Comparison of ENCODE assay signal across 19 mouse cellular contexts in the genomic region with DNA sequence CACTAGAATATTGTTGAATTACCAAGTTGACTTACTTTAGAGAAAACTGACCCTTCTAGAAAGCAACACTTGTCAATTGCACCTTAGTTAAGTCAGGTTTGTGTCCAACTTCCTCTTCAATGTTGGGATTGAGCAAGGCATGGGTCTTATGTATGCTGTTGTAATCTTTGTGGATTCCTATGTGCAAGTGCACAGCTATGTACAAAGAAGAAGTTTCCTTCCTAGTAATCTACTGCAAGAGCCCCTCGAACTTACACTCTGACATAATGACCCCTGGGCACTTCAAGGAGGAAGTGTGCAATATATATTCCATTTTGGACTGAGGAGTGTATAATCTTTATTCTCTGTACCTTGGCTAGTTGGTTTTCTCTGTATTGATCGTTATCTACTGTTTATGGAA.
DNase-seq lines count a peak whose midpoint lies in the region; ATAC-seq lines count a peak whose summit lies in the region.
"Had no signal": no experiment of that assay in that cellular context is flagged by ENCODE, and none has a peak within 500 bp of the region (broad histone marks: within the 10 kb centered on the region; RNA-seq: fewer than 3 reads in every experiment).

No protein-coding gene starts in this region.

- H3K36me3 ChIP-seq in liver, embryonic 16.5 days (ENCODE audit: control insufficient read depth, insufficient read depth): no peaks in the 10 kb centered on the region
- H3K36me3 ChIP-seq in liver, embryonic 12.5 days: no peaks in the 10 kb centered on the region
- H3K36me3 ChIP-seq: embryonic facial prominence, embryonic 10.5 days; embryonic facial prominence, embryonic 12.5 days; forebrain, embryonic 15.5 days had no signal

- H3K4me3 ChIP-seq in liver, embryonic 16.5 days (ENCODE audit: low read depth, low read length): no peak overlapping the region
- H3K4me3 ChIP-seq in liver, embryonic 12.5 days: no peak overlapping the region
- H3K4me3 ChIP-seq: embryonic facial prominence, embryonic 10.5 days; embryonic facial prominence, embryonic 12.5 days; forebrain, embryonic 13.5 days; forebrain, embryonic 15.5 days had no signal

- H3K9ac ChIP-seq in liver, embryonic 16.5 days (ENCODE audit: low read depth, low read length): no peak overlapping the region
- no peak overlapping the region for H3K9ac ChIP-seq in liver, embryonic 12.5 days
- H3K9ac ChIP-seq: embryonic facial prominence, embryonic 12.5 days; forebrain, embryonic 13.5 days; forebrain, embryonic 15.5 days; forebrain, postnatal 0 days had no signal

- no peaks in the 10 kb centered on the region for H3K9me3 ChIP-seq in liver, embryonic 16.5 days (replicated peaks; ENCODE audit: control insufficient read depth, low read length)
- no peaks in the 10 kb centered on the region for H3K9me3 ChIP-seq in liver, embryonic 12.5 days (replicated peaks)
- H3K9me3 ChIP-seq: embryonic facial prominence, embryonic 10.5 days; embryonic facial prominence, embryonic 12.5 days; forebrain, embryonic 13.5 days; forebrain, embryonic 15.5 days had no signal

- ATAC-seq in liver, embryonic 16.5 days (ENCODE audit: low read depth): peak; percentile 54
- no peak for ATAC-seq in liver, embryonic 12.5 days
- ATAC-seq in megakaryocyte progenitor cell, adult 5-6 weeks (replicated peaks; ENCODE audit: poor library complexity): peak; percentile 37; the same call in 1 of the 2 replicates
- ATAC-seq: forebrain, embryonic 13.5 days; forebrain, embryonic 15.5 days; forebrain, postnatal 0 days had no signal

- 35% methylated on average over 2 of the region's 2 CpGs for WGBS in liver, embryonic 16.5 days (ENCODE audit: insufficient replicate concordance)
- 55% methylated on average over 2 of the region's 2 CpGs for WGBS in liver, embryonic 12.5 days (ENCODE audit: insufficient replicate concordance)

- no peak overlapping the region for H3K4me2 ChIP-seq in liver, embryonic 16.5 days (ENCODE audit: low read depth, low read length)
- no peak overlapping the region for H3K4me2 ChIP-seq in liver, embryonic 12.5 days
- H3K4me2 ChIP-seq: embryonic facial prominence, embryonic 12.5 days; forebrain, embryonic 13.5 days; forebrain, embryonic 15.5 days had no signal

- H3K27me3 ChIP-seq in liver, embryonic 16.5 days (ENCODE audit: control insufficient read depth, insufficient read depth, low read depth, low read length): no peaks in the 10 kb centered on the region
- no peaks in the 10 kb centered on the region for H3K27me3 ChIP-seq in liver, embryonic 12.5 days (replicated peaks)
- H3K27me3 ChIP-seq: embryonic facial prominence, embryonic 12.5 days; forebrain, embryonic 13.5 days; forebrain, embryonic 15.5 days had no signal

- DNase-seq in lung, postnatal 36 days: peak; percentile 4
- DNase-seq in lung, postnatal 4 days: no peak
- DNase-seq in adrenal gland, postnatal 10 days: no peak
- DNase-seq: adrenal gland, adult 2 months; adrenal gland, postnatal 14 days; adrenal gland, postnatal 36 days; cerebellum, adult 11-12 months; cerebellum, adult 2 months; cerebellum, adult 9-10 months; cerebellum, postnatal 10 days; cerebellum, postnatal 25 days; forebrain, postnatal 0 days had no signal

- H3K27ac ChIP-seq in liver, embryonic 16.5 days (ENCODE audit: low read length): no peak overlapping the region
- H3K27ac ChIP-seq in liver, embryonic 12.5 days: no peak overlapping the region
- H3K27ac ChIP-seq: embryonic facial prominence, embryonic 10.5 days; embryonic facial prominence, embryonic 12.5 days; forebrain, embryonic 13.5 days; forebrain, embryonic 15.5 days had no signal

- no peaks in the 10 kb centered on the region for H3K4me1 ChIP-seq in liver, embryonic 16.5 days (ENCODE audit: control insufficient read depth, low read depth, low read length)
- H3K4me1 ChIP-seq in liver, embryonic 12.5 days: no peaks in the 10 kb centered on the region
- H3K4me1 ChIP-seq: embryonic facial prominence, embryonic 10.5 days; embryonic facial prominence, embryonic 12.5 days; forebrain, embryonic 13.5 days; forebrain, embryonic 15.5 days had no signal
